Mouse (Mus musculus): ENCODE results near the gene Ice2. TPM values are rescaled to one million over a fixed set of nuclear protein-coding genes. Genes with fewer than 3 reads are reported as not detected.
A peak's percentile ranks its signal among the peaks of the same experiment; 100 is the strongest.

The Ice2 gene
- total RNA-seq, 2 experiments from 2014 or later = 4.7 to 7.1 TPM

DNA sequence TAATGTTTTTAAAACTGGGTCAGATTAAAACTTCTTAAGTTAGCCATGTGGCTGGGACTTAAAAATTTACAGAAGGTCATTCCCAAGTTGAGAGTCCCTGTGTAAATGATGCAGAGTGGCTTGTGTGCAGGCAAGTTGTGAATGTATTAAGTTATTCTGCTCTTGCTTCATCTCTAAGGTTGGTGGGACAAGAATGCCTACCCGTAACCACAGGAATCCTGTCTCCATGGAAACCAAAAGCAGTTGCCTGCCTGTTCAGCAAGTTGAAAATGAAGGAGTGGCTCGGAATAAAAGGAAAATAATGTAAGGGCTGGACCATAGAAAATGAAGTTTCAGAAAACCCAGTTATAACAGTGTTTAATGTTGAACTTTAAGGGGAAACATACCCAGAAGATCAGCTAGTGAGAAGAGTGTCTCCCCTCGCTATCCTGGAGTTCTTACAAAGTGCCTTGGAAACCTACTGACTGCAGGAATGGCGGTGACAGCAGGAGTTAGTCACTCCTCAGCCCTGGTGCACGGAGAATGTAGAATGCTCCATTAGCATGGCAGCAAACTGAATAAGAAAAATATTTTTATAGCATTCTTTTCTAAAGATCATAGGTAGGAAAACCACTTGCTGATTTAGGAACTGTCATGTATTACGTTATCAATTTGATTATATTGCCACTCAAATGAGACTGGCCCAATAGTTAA, 34.3 kb downstream of the Ice2 start:
- DNase-seq = no peak
- intact Hi-C loops (cut with DNase I) = no loop called here
- Histone ChIP-seq H3K4me3 (no peak overlapping the region), H3K27ac (peak overlapping the region; percentile 4; the same call in 1 of the 2 replicates)
- no peak for TF ChIP-seq CTCF (IDR thresholded peaks at IDR 0.05)

- DNase-seq = no peak
- no peak overlapping the region for H3K27ac ChIP-seq
- intact Hi-C loops (cut with DNase I) = no loop called here
- no peak overlapping the region for H3K4me3 ChIP-seq
- no peak for TF ChIP-seq CTCF (IDR thresholded peaks at IDR 0.05)
These were observed 37.5 kb downstream of the Ice2 start for GRCm38 (mm10) chr9:69435194-69435593.

GRCm38 (mm10) chr9:69435662-69436061, 38.0 kb downstream of the Ice2 start:
- intact Hi-C loops (cut with DNase I) = no loop called here
- Histone ChIP-seq H3K27ac (no peak overlapping the region), H3K4me3 (no peak overlapping the region)
- no peak for TF ChIP-seq CTCF (IDR thresholded peaks at IDR 0.05)
- no peak for DNase-seq

- intact Hi-C loops (cut with DNase I) = loop anchor here (5.0 kb wide), 1 partner anchor 37 kb away; no protein-coding TSS in a partner anchor
- peak; percentile 6; the same call in 1 of the 2 replicates for TF ChIP-seq CTCF (IDR thresholded peaks at IDR 0.05)
- Histone ChIP-seq H3K27ac (peak overlapping the region; percentile 35), H3K4me3 (0 out of 2 replicates have a peak overlapping the region, but pooled peaks have one; percentile 7)
- peak; percentile 51 for DNase-seq
These were observed 42.2 kb downstream of the Ice2 start for GRCm38 (mm10) chr9:69439805-69440357.

- Histone ChIP-seq H3K27ac (peak overlapping the region; percentile 57), H3K4me3 (no peak overlapping the region)
- intact Hi-C loops (cut with DNase I) = loop anchor here (5.0 kb wide), 1 partner anchor 35 kb away; no protein-coding TSS in a partner anchor
- no peak for DNase-seq
- no peak for TF ChIP-seq CTCF (IDR thresholded peaks at IDR 0.05)
These were observed 44.8 kb downstream of the Ice2 start for GRCm38 (mm10) chr9:69442471-69443038.

DNA sequence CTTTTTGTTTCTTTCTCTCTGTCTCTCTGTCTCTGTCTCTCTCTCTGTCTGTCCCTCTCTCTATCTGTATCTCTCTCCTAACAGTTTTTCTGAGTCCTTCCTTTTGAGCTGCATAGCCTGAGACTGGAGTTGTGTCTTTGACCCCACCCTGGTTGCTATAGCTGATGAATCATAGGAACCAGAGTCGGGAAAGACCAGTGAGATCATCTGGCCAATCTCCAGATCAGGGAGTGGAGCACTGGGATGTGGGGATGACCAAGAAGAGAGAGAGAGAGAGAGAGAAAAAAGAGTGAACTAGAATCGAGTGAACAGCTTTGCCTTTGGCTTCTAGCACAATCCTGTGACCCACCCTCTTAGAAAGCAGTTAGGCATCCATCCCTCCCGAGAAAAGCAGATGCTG, 45.5 kb downstream of the Ice2 start:
- peak; percentile 70 for DNase-seq
- Histone ChIP-seq H3K4me3 (no peak overlapping the region), H3K27ac (peak overlapping the region; percentile 57)
- intact Hi-C loops (cut with DNase I) = loop anchor here (5.0 kb wide), 1 partner anchor 34 kb away; no protein-coding TSS in a partner anchor
- no peak for TF ChIP-seq CTCF (IDR thresholded peaks at IDR 0.05)

- TF ChIP-seq CTCF (IDR thresholded peaks at IDR 0.05) = no peak
- intact Hi-C loops (cut with DNase I) = no loop called here
- Histone ChIP-seq H3K27ac (no peak overlapping the region), H3K4me3 (no peak overlapping the region)
- DNase-seq = no peak
These were observed 51.1 kb downstream of the Ice2 start for GRCm38 (mm10) chr9:69448801-69449200.

- DNase-seq = no peak
- TF ChIP-seq CTCF (IDR thresholded peaks at IDR 0.05) = no peak
- Histone ChIP-seq H3K27ac (no peak overlapping the region), H3K4me3 (no peak overlapping the region)
- intact Hi-C loops (cut with DNase I) = no loop called here
These were observed 52.9 kb downstream of the Ice2 start for GRCm38 (mm10) chr9:69450636-69451035.

DNA sequence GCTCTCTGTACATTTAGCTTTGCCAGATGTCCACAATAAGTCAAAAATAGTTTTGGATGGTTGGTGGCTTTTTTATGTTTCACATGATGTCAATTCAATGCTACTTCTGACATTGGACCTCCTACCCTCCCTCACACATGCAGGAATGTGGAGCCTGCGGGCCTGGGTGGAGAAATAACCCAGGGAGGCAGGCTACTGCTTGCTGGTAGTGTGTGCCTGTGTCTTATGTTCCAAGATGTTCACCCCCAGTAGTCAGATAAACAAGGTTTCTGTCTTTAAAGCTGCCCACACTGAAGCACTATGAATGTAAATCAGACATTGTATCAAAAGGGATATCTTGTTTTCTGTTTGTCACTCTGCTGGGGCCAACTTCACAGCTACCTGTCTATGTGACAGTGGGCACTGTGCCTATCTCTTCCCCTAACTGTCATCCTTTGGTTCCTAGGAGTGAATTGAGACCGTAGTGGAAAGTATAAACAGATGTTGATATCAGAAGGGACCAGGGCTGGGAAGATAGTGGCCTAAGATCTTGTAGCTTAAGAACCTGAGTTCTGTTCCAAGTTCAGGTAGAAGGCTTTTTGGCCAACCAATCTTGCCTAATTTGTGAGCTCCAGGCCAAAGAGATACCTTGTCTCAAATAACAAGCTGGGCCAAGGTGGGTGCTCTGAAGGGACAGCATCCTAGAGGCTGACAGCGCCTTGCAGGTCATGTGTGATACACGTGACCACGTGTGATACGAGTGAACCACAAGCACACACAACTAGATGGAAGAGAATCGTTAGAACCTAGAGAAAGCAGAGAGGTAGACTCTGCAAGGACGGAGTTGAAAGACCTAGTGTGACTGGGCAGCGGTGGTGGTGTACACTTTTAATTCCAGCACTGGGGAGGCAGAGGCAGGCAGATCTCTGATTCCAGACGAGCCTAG, 54.4 kb downstream of the Ice2 start:
- TF ChIP-seq CTCF (IDR thresholded peaks at IDR 0.05) = no peak
- Histone ChIP-seq H3K4me3 (no peak overlapping the region), H3K27ac (no peak overlapping the region)
- intact Hi-C loops (cut with DNase I) = no loop called here
- DNase-seq = no peak

- DNase-seq = peak; percentile 94
- intact Hi-C loops (cut with DNase I) = no loop called here
- no peak for TF ChIP-seq CTCF (IDR thresholded peaks at IDR 0.05)
- peak within 1 kb of the TSS; percentile 94 for H3K27ac ChIP-seq
- peak within 1 kb of the TSS; percentile 92 for H3K4me3 ChIP-seq
These were observed 55.6 kb downstream of the Ice2 start, which contains the start of gene Anxa2 for GRCm38 (mm10) chr9:69453066-69453900. Gene Anxa2 (plus strand): TSS chr9:69453620.

- TF ChIP-seq CTCF (IDR thresholded peaks at IDR 0.05) = no peak
- intact Hi-C loops (cut with DNase I) = no loop called here
These were observed 56.4 kb downstream of the Ice2 start for GRCm38 (mm10) chr9:69453901-69454666.

More at GRCm38 (mm10) chr9:69453901-69454666, 56.4 kb downstream of the Ice2 start:
- H3K27ac ChIP-seq = peak overlapping the region; percentile 94
- peak; percentile 67 for DNase-seq
- H3K4me3 ChIP-seq = peak overlapping the region; percentile 92
